Mouse (Mus musculus): Measurements from ENCODE around the gene Selplg. TPM values are rescaled to one million over a fixed set of nuclear protein-coding genes. Genes with fewer than 3 reads are reported as not detected.
"Not testable (repeated sequence)": the region's sequence is repeated elsewhere in the genome, so short reads cannot be mapped to it uniquely, and the experiment has no call there.

Gene Selplg
- total RNA-seq, 2 experiments from 2014 or later, result 25.7 to 28.3 TPM

GRCm38 (mm10) chr5:113798525-113798924 lies 33.9 kb downstream of the Selplg start:
- intact Hi-C loops (cut with DNase I), result no loop called here
- Histone ChIP-seq H3K4me3 (no peak overlapping the region), H3K27ac (no peak overlapping the region)
- TF ChIP-seq CTCF (IDR thresholded peaks at IDR 0.05), result no peak
- no peak for DNase-seq (ENCODE audit: extremely low spot score in 1 of 2, low spot score in 2 of 2)

- DNase-seq (ENCODE audit: extremely low spot score in 1 of 2, low spot score in 2 of 2), result no peak
- intact Hi-C loops (cut with DNase I), result no loop called here
- H3K27ac ChIP-seq, result 0 out of 2 replicates have a peak overlapping the region, but pooled peaks have one; percentile 19
- no peak overlapping the region for H3K4me3 ChIP-seq
- TF ChIP-seq CTCF (IDR thresholded peaks at IDR 0.05), result no peak
Observed at GRCm38 (mm10) chr5:113797149-113797882, 35.1 kb downstream of the Selplg start.

- intact Hi-C loops (cut with DNase I), result no loop called here
- no peak for DNase-seq (ENCODE audit: extremely low spot score in 1 of 2, low spot score in 2 of 2)
Observed at GRCm38 (mm10) chr5:113796401-113797148, 35.9 kb downstream of the Selplg start.

GRCm38 (mm10) chr5:113791197-113792095 lies 41.0 kb downstream of the Selplg start:
- DNase-seq (ENCODE audit: extremely low spot score in 1 of 2, low spot score in 2 of 2), result no peak
- intact Hi-C loops (cut with DNase I), result no loop called here
- Histone ChIP-seq H3K4me3 (no peak overlapping the region), H3K27ac (no peak overlapping the region)
- TF ChIP-seq CTCF (IDR thresholded peaks at IDR 0.05), result no peak

More at GRCm38 (mm10) chr5:113796401-113797148, 35.9 kb downstream of the Selplg start:
- Histone ChIP-seq H3K4me3 (no peak overlapping the region), H3K27ac (no peak overlapping the region)
- TF ChIP-seq CTCF (IDR thresholded peaks at IDR 0.05), result no peak

GRCm38 (mm10) chr5:113790453-113791196 lies 41.8 kb downstream of the Selplg start:
- intact Hi-C loops (cut with DNase I), result no loop called here
- TF ChIP-seq CTCF (IDR thresholded peaks at IDR 0.05), result no peak
- no peak overlapping the region for H3K4me3 ChIP-seq
- H3K27ac ChIP-seq, result no peak overlapping the region
- DNase-seq (ENCODE audit: extremely low spot score in 1 of 2, low spot score in 2 of 2), result no peak

GRCm38 (mm10) chr5:113789075-113789788 lies 43.2 kb downstream of the Selplg start:
- intact Hi-C loops (cut with DNase I), result no loop called here
- Histone ChIP-seq H3K4me3 (no peak overlapping the region), H3K27ac (no peak overlapping the region)
- DNase-seq (ENCODE audit: extremely low spot score in 1 of 2, low spot score in 2 of 2), result no peak
- TF ChIP-seq CTCF (IDR thresholded peaks at IDR 0.05), result no peak

- DNase-seq (ENCODE audit: extremely low spot score in 1 of 2, low spot score in 2 of 2), result no peak
- H3K4me3 ChIP-seq, result no peak overlapping the region
- no peak overlapping the region for H3K27ac ChIP-seq
- intact Hi-C loops (cut with DNase I), result no loop called here
- no peak for TF ChIP-seq CTCF (IDR thresholded peaks at IDR 0.05)
Observed at GRCm38 (mm10) chr5:113788645-113789044, 43.8 kb downstream of the Selplg start.

- DNase-seq (ENCODE audit: extremely low spot score in 1 of 2, low spot score in 2 of 2), result no peak
- no peak overlapping the region for H3K4me3 ChIP-seq
- intact Hi-C loops (cut with DNase I), result no loop called here
- H3K27ac ChIP-seq, result no peak overlapping the region
- TF ChIP-seq CTCF (IDR thresholded peaks at IDR 0.05), result no peak
Observed at GRCm38 (mm10) chr5:113786985-113787384, 45.5 kb downstream of the Selplg start.

GRCm38 (mm10) chr5:113784104-113784503 lies 48.3 kb downstream of the Selplg start:
- H3K4me3 ChIP-seq; DNase-seq (ENCODE audit: extremely low spot score in 1 of 2, low spot score in 2 of 2); intact Hi-C loops (cut with DNase I); H3K27ac ChIP-seq: not testable (repeated sequence)

- H3K4me3 ChIP-seq, result no peak overlapping the region
- TF ChIP-seq CTCF (IDR thresholded peaks at IDR 0.05), result no peak
- H3K27ac ChIP-seq, result no peak overlapping the region; the same call in 1 of the 2 replicates
- intact Hi-C loops (cut with DNase I), result no loop called here
- peak; percentile 37 to 46 for DNase-seq (ENCODE audit: extremely low spot score in 1 of 2, low spot score in 2 of 2)
Observed at GRCm38 (mm10) chr5:113783581-113784001, 48.9 kb downstream of the Selplg start.

Measured in left cerebral cortex, adult 2 months (tissue).